Mouse (Mus musculus) C2C12 (cell line): ENCODE data around the gene Fam183b. TPM values are rescaled to one million over a fixed set of nuclear protein-coding genes. Genes with fewer than 3 reads are reported as not detected.
"Not testable (repeated sequence)": the region's sequence is repeated elsewhere in the genome, so short reads cannot be mapped to it uniquely, and the experiment has no call there.

ENCODE experiments used
- H3K27me3 ChIP-seq: one replicate; pipeline ENCODE4 v1.6.1; 2011; ENCODE audit not compliant: control insufficient read depth, insufficient read depth, insufficient read length
- H3K36me3 ChIP-seq: one replicate; pipeline ENCODE4 v1.6.1; 2011; ENCODE audit not compliant: control insufficient read depth, insufficient read depth
- H3K4me3 ChIP-seq: one replicate; pipeline ENCODE4 v1.5.1; 2011; ENCODE audit warnings: mild to moderate bottlenecking, control low read depth; ENCODE audit not compliant: poor library complexity, insufficient read depth, severe bottlenecking
- H3K79me2 ChIP-seq: one replicate; pipeline ENCODE4 v1.6.1; 2011; ENCODE audit not compliant: control insufficient read depth, insufficient read depth
- H3K79me3 ChIP-seq: one replicate; pipeline ENCODE4 v1.6.1; 2011; ENCODE audit warnings: low read depth, control low read depth
- H3ac ChIP-seq: one replicate; pipeline ENCODE3; 2011; ENCODE audit warnings: low read depth; ENCODE audit not compliant: control insufficient read depth, insufficient read length
- CEBPB ChIP-seq: IDR thresholded peaks from one replicate; pipeline ENCODE4 v1.6.1; 2011; ENCODE audit warnings: low read depth, mild to moderate bottlenecking, control low read depth, moderate library complexity
- CTCF ChIP-seq: IDR thresholded peaks from one replicate; pipeline ENCODE4 v1.5.1; 2011; ENCODE audit not compliant: control insufficient read depth, insufficient read depth, insufficient read length
- FOSL1 ChIP-seq: IDR thresholded peaks from one replicate; pipeline ENCODE4 v1.8.0; 2011; ENCODE audit warnings: mild to moderate bottlenecking, low read length; ENCODE audit not compliant: poor library complexity, insufficient read depth, severe bottlenecking
- MAX ChIP-seq: IDR thresholded peaks from one replicate; pipeline ENCODE4 v1.6.1; 2011; ENCODE audit warnings: mild to moderate bottlenecking, control low read depth
- MYOD1 ChIP-seq: IDR thresholded peaks from one replicate; pipeline ENCODE4 v1.6.1; 2011; ENCODE audit warnings: low read depth; ENCODE audit not compliant: control insufficient read depth, insufficient read length
- MYOG ChIP-seq: IDR thresholded peaks from one replicate; pipeline ENCODE4 v1.6.1; 2011; ENCODE audit not compliant: control insufficient read depth, insufficient read length; ENCODE audit errors: extremely low read depth
- USF1 ChIP-seq: IDR thresholded peaks from one replicate; pipeline ENCODE4 v1.6.1; 2011; ENCODE audit warnings: low read depth, mild to moderate bottlenecking, control low read depth, moderate library complexity
- polyA plus RNA-seq: library from polyadenylated mRNA; unstranded; fragments of >200 nt; fragmentation: generic; extraction: Trizol; gene quantifications from one replicate; pipeline ENCODE4 v1.2.1, GENCODE M21; 2012; ENCODE audit warnings: missing spikeins

The Fam183b gene
- polyA plus RNA-seq, 1 experiment = not detected

- TF ChIP-seq USF1 = no peak
- TF ChIP-seq MAX = no peak
- no peak for TF ChIP-seq FOSL1
- no peak for TF ChIP-seq MYOG
- TF ChIP-seq MYOD1 = no peak
- TF ChIP-seq CEBPB = no peak
- TF ChIP-seq CTCF = no peak
- no peak within 1 kb of the TSS for H3ac ChIP-seq
- H3K36me3 ChIP-seq = no peaks in the 10 kb centered on the region
- no peaks in the 10 kb centered on the region for H3K79me3 ChIP-seq
- no peak within 1 kb of the TSS for H3K4me3 ChIP-seq
- H3K27me3 ChIP-seq = no peaks in the 10 kb centered on the region
- no peaks in the 10 kb centered on the region for H3K79me2 ChIP-seq
Observed at GRCm38 (mm10) chr11:58752434-58752833, 49.3 kb downstream of the Fam183b start, which contains the start of gene Olfr316. Olfr316 (plus strand) TSS chr11:58752734.

GRCm38 (mm10) chr11:58751096-58751495 is 50.7 kb downstream of the Fam183b start:
- not testable (repeated sequence) for H3K79me3 ChIP-seq, H3K79me2 ChIP-seq, H3K4me3 ChIP-seq, H3K36me3 ChIP-seq, H3ac ChIP-seq, H3K27me3 ChIP-seq

Other genes starting within 250 kb of the Fam183b start
- not detected for gene Olfr328, start 246.3 kb downstream of the Fam183b start, polyA plus RNA-seq
- gene Olfr224, start 231.4 kb downstream of the Fam183b start, polyA plus RNA-seq = not detected
- gene Olfr325, start 224.2 kb downstream of the Fam183b start, polyA plus RNA-seq = not detected
- gene Olfr324, start 206.8 kb downstream of the Fam183b start, polyA plus RNA-seq = not detected
- not detected for gene 2210407C18Rik, start 185.9 kb downstream of the Fam183b start, polyA plus RNA-seq
- gene Olfr323, start 171.5 kb downstream of the Fam183b start, polyA plus RNA-seq = not detected
- gene Trim58, start 161.5 kb downstream of the Fam183b start, polyA plus RNA-seq = not detected
- not detected for gene Olfr322, start 143.2 kb downstream of the Fam183b start, polyA plus RNA-seq
- gene Olfr320, start 120.9 kb downstream of the Fam183b start, polyA plus RNA-seq = not detected
- gene Olfr319, start 102.8 kb downstream of the Fam183b start, polyA plus RNA-seq = not detected
- gene Olfr318, start 77.9 kb downstream of the Fam183b start, polyA plus RNA-seq = not detected
- not detected for gene Olfr317, start 62.7 kb downstream of the Fam183b start, polyA plus RNA-seq
- gene Olfr316, start 49.2 kb downstream of the Fam183b start, polyA plus RNA-seq = not detected
- not detected for gene Olfr315, start 28.8 kb downstream of the Fam183b start, polyA plus RNA-seq
- not detected for gene Olfr314, start 19.0 kb downstream of the Fam183b start, polyA plus RNA-seq
- gene Olfr313, start 13.0 kb upstream of the Fam183b start, polyA plus RNA-seq = not detected
- not detected for gene Olfr312, start 27.3 kb upstream of the Fam183b start, polyA plus RNA-seq
- not detected for gene Olfr311, start 37.3 kb upstream of the Fam183b start, polyA plus RNA-seq
- 0.32 TPM for gene Gm12258, start 45.2 kb upstream of the Fam183b start, polyA plus RNA-seq
- gene 2810021J22Rik, start 65.3 kb upstream of the Fam183b start, polyA plus RNA-seq = 2.2 TPM
- 0.64 TPM for gene Zfp39, start 102.3 kb upstream of the Fam183b start, polyA plus RNA-seq
- not detected for gene Btnl10, start 115.9 kb upstream of the Fam183b start, polyA plus RNA-seq
- 245 TPM for gene Rnf187, start 137.0 kb upstream of the Fam183b start, polyA plus RNA-seq
- gene Hist3h2ba, start 147.0 kb upstream of the Fam183b start, polyA plus RNA-seq = 1.6 TPM
- 11.4 TPM for gene Hist3h2a, start 152.7 kb upstream of the Fam183b start, polyA plus RNA-seq
- 0.22 TPM for gene Trim17, start 152.7 kb upstream of the Fam183b start, polyA plus RNA-seq
- 15.1 TPM for gene Trim11, start 176.1 kb upstream of the Fam183b start, polyA plus RNA-seq